Mouse (Mus musculus): ENCODE results near the gene Kctd5.

DNA sequence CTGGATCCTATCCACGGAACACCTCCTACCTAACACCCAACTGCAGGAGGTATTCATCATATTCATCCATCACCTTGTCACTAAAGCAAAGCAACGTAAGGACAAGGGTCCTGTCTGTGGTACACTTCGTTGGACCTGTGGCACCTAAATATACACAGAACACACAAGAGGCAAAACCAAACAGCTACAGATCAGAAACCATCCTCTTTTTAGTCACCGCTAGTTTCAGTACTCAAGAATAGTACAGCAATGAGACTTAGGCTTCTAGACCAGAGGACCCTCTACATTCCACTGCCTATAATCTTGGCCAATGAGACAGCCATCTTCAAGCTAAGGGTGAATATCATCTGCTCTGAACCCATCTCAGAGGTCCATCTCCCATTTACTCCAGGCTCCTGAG is 25.1 kb upstream of the Kctd5 start:
- TF ChIP-seq CTCF (IDR thresholded peaks at IDR 0.05; ENCODE audit: borderline replicate concordance, extremely low read depth, insufficient read depth, insufficient read length), result no peak
- TF ChIP-seq POLR2A (IDR thresholded peaks at IDR 0.05; ENCODE audit: borderline replicate concordance, extremely low read depth, insufficient read depth, insufficient read length, poor library complexity, severe bottlenecking), result no peak
